8 mouse cellular contexts compared by ENCODE assay signal in the genomic region with DNA sequence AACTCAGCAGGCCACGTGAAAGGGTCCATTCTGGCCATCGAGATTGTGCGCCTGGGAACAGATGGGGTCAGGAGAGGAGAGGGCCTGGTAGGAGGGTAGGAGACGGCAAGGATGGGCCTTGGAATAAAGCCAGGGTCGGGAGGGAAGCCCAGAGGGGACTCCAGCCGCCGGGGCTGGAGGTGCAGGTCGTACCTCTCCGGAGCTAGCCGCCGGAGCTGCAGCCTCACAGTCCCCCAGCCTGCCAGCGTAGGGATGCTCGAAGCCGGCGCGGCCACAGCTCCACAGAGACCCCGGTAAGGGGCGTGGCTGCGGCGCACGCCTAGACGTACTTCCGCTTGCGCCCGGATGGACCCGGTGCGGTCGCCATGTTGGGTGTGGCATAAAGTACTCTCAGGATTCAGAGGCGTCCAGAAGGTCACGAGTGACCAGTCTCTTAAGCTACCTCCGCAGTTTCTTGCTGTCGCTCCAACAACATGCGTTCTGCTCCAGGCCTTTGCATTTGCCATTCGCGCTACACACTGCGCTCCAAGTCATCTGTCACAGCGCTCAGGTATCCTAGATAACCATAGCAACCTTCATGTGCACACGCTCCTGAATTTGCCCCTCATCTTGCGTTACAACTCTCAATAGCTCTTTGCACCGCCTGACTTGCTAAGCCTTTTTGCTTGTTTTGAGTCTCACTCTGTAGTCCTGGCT. TPM values are rescaled to one million over a fixed set of nuclear protein-coding genes. Genes with fewer than 3 reads are reported as not detected.
DNase-seq lines count a peak whose midpoint lies in the region; ATAC-seq lines count a peak whose summit lies in the region.

A gene (minus strand): TSS at position 504 of the 696 bp plus-strand sequence.

- DNase-seq in CD4-positive, CD25-positive, alpha-beta regulatory T cell, adult 2 months (ENCODE audit: low read depth, low spot score) = peak; percentile 91
- DNase-seq in brain, embryonic 18.5 days (ENCODE audit: low read depth, low spot score) = peak; percentile 75
- peak; percentile 95 for DNase-seq in kidney, postnatal 10 days
- peak; percentile 81 for DNase-seq in telencephalon, adult 2 months (ENCODE audit: low read depth, low spot score)

- H3K4me1 ChIP-seq in heart, embryonic 13.5 days = peaks cover 23% of the 10 kb centered on the region
- peaks cover 39% of the 10 kb centered on the region for H3K4me1 ChIP-seq in liver, embryonic 15.5 days (replicated peaks)
- peaks cover 17% of the 10 kb centered on the region for H3K4me1 ChIP-seq in neural tube, embryonic 12.5 days

- ATAC-seq in erythroid progenitor cell, adult 5-6 weeks (replicated peaks; ENCODE audit: low FRiP score, poor library complexity, severe bottlenecking) = peak; percentile 97
- ATAC-seq in heart, embryonic 13.5 days (ENCODE audit: extremely low read depth, insufficient number of reproducible peaks, low FRiP score, low TSS enrichment) = peak; percentile 94
- peak; percentile 92 for ATAC-seq in liver, embryonic 15.5 days (ENCODE audit: insufficient read depth)
- peak; percentile 93 for ATAC-seq in neural tube, embryonic 12.5 days (ENCODE audit: low FRiP score, low read depth)

- H3K27me3 ChIP-seq in heart, embryonic 13.5 days (replicated peaks) = no peaks in the 10 kb centered on the region
- H3K27me3 ChIP-seq in liver, embryonic 15.5 days = no peaks in the 10 kb centered on the region
- no peaks in the 10 kb centered on the region for H3K27me3 ChIP-seq in neural tube, embryonic 12.5 days (replicated peaks)

- H3K4me2 ChIP-seq in heart, embryonic 13.5 days = peak within 1 kb of the TSS; percentile 98
- peak within 1 kb of the TSS; percentile 90 for H3K4me2 ChIP-seq in liver, embryonic 15.5 days
- H3K4me2 ChIP-seq in neural tube, embryonic 12.5 days (replicated peaks) = peak within 1 kb of the TSS; percentile 91

- H3K4me3 ChIP-seq in heart, embryonic 13.5 days = peak within 1 kb of the TSS; percentile 84
- H3K4me3 ChIP-seq in liver, embryonic 15.5 days (replicated peaks) = peak within 1 kb of the TSS; percentile 89
- H3K4me3 ChIP-seq in neural tube, embryonic 12.5 days = peak within 1 kb of the TSS; percentile 74

- H3K9me3 ChIP-seq in heart, embryonic 13.5 days = no peaks in the 10 kb centered on the region
- H3K9me3 ChIP-seq in liver, embryonic 15.5 days (replicated peaks) = no peaks in the 10 kb centered on the region
- H3K9me3 ChIP-seq in neural tube, embryonic 12.5 days = no peaks in the 10 kb centered on the region

- WGBS in heart, embryonic 13.5 days = under 1% methylated on average over 40 of the region's 40 CpGs
- WGBS in liver, embryonic 15.5 days (ENCODE audit: insufficient replicate concordance) = under 1% methylated on average over 40 of the region's 40 CpGs
- under 1% methylated on average over 40 of the region's 40 CpGs for WGBS in neural tube, embryonic 12.5 days

- H3K9ac ChIP-seq in heart, embryonic 13.5 days = peak within 1 kb of the TSS; percentile 94
- peak within 1 kb of the TSS; percentile 79 for H3K9ac ChIP-seq in liver, embryonic 15.5 days
- peak within 1 kb of the TSS; percentile 87 for H3K9ac ChIP-seq in neural tube, embryonic 12.5 days

- peaks cover 28% of the 10 kb centered on the region for H3K36me3 ChIP-seq in heart, embryonic 13.5 days
- H3K36me3 ChIP-seq in liver, embryonic 15.5 days (replicated peaks) = peaks cover 15% of the 10 kb centered on the region
- H3K36me3 ChIP-seq in neural tube, embryonic 12.5 days = peaks cover 16% of the 10 kb centered on the region

- H3K27ac ChIP-seq in heart, embryonic 13.5 days (replicated peaks) = peak within 1 kb of the TSS; percentile 83
- H3K27ac ChIP-seq in liver, embryonic 15.5 days (replicated peaks) = peak within 1 kb of the TSS; percentile 81
- H3K27ac ChIP-seq in neural tube, embryonic 12.5 days = peak within 1 kb of the TSS; percentile 53; the same call in 1 of the 2 replicates

RNA-seq across cellular contexts. Expression of the gene that starts here (rescaled TPM):
- 0.42 and 4.0 TPM in 2 replicates for total RNA-seq in erythroid progenitor cell, adult 5-6 weeks (2015; ENCODE audit: low replicate concordance)
- total RNA-seq in erythroid progenitor cell, adult 5-6 weeks (2017; ENCODE audit: low replicate concordance) = 2.4 and 2.7 TPM in 2 replicates
- polyA plus RNA-seq in heart, embryonic 13.5 days (2015; fragmentation: Nextera tagmentation; extraction: Ambion mirVana) = 8.7 and 9.5 TPM in 2 replicates
- polyA plus RNA-seq in liver, embryonic 15.5 days (2015; fragmentation: Nextera tagmentation; extraction: Ambion mirVana) = 3.3 and 4.2 TPM in 2 replicates
- 20.7 and 27.6 TPM in 2 replicates for polyA plus RNA-seq in neural tube, embryonic 12.5 days (2016; fragmentation: Nextera tagmentation; extraction: Ambion mirVana)

Comparison
In these comparisons a context has a peak if more than half of its experiments do, and no peak if none do; other contexts are left out.
1. Peak in every context shown above with its lines: DNase-seq, ATAC-seq, H3K4me3 ChIP-seq and H3K27ac ChIP-seq.